Mouse (Mus musculus) lung, adult 2 months (tissue): ENCODE results near the gene Gm49388. TPM values are rescaled to one million over a fixed set of nuclear protein-coding genes. Genes with fewer than 3 reads are reported as not detected.

Experiments used
- DNase-seq: peaks from one replicate; pipeline ENCODE4 v3.0.0; 2022
- H3K4me1 ChIP-seq: fragments of 200-500 bp; 2 replicates; pipeline ENCODE4 v1.6.1; 2011; ENCODE audit warnings: low read length; ENCODE audit not compliant: control insufficient read depth, insufficient read depth
- H3K4me3 ChIP-seq: fragments of 200-500 bp; replicated peaks from 2 replicates; pipeline ENCODE3; 2011; ENCODE audit warnings: low read depth, mild to moderate bottlenecking, control low read depth, low read length; ENCODE audit errors: extremely low read depth
- CTCF ChIP-seq: fragments of 200-500 bp; IDR thresholded peaks from 2 replicates; pipeline ENCODE4 v1.5.1; 2011; ENCODE audit warnings: mild to moderate bottlenecking, low read length, control low read depth; ENCODE audit not compliant: insufficient read depth
- POLR2A ChIP-seq: fragments of 200-500 bp; IDR thresholded peaks from 2 replicates; pipeline ENCODE4 v1.6.1; 2011; ENCODE audit warnings: low read depth, mild to moderate bottlenecking, control low read depth, low read length, borderline replicate concordance; ENCODE audit errors: extremely low read depth
- WGBS: fragments of 180-500 bp; shearing (Covaris S2); methylation state at CpG from one replicate; pipeline ENCODE4 v1.1.7; 2018; 5-methylcytosine and 5-hydroxymethylcytosine counted together
- polyA plus RNA-seq: library from polyadenylated mRNA; depleted of rRNA; stranded (reverse); fragments of >200 nt; gene quantifications from 2 replicates; pipeline ENCODE4 v1.2.3, GENCODE M21; 2012; rRNA removed

Gm49388 gene
- not detected in 2 replicates for polyA plus RNA-seq

DNA sequence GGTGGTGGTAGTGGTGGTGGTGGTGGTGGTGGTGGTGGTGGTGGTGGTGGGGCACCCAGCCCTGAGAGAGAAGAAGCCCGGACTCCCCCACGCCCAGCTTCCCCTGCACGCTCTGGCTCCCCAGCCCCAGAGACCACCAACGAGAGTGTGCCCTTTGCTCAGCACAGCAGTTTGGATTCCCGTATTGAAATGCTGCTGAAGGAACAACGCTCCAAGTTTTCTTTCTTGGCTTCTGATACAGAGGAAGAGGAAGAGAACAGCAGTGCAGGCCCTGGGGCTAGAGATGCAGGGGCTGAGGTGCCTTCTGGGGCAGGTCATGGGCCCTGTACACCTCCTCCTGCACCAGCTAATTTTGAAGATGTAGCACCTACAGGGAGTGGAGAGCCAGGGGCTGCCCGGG lies at the start of gene Gm49388:
TSS of gene Gm49388 (plus strand) at position 301 of the 400 bp plus-strand sequence.
- no peak for TF ChIP-seq POLR2A
- no peak for TF ChIP-seq CTCF
- Histone ChIP-seq H3K4me3 (no peak within 1 kb of the TSS), H3K4me1 (no peaks in the 10 kb centered on the region)
- no peak for DNase-seq
- 93% methylated on average over 7 of the region's 7 CpGs for WGBS

DNA sequence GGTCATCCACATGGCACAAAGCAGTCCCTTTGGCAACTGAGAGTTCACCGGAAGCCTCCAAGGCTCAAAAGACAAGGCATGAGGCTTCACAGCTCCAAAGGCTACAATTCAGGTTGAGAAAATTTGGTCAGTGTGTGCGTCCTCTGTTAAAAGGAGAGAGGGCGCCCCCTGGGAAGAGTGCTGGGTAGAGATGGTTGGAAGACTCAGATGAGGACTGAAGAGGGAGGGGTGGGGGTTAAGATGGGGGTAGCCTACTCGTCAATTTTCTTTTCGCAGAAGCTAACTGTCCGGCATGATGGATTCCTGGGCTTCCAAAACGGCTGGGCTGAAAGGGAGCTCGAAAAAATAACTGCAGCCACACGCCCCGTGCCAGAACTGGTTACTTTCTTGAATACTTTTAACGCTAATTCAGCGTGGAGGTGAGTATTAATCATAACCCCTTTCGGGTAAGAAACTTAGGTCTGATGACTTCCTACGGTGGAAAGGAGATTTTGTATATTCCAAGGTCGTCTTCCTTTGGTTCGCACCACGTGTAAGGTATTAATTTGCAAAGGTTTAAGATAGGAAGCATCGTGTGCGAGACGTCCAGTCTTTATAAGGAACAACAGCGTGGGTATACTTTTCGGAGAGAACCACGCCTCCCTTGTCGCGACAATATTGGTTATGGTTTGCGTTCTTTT lies 40.9 kb upstream of the Gm49388 start, which contains the start of gene Fbxl19:
TSS of gene Fbxl19 (plus strand) at position 178 of the 680 bp plus-strand sequence.
- WGBS = under 1% methylated on average over 26 of the region's 26 CpGs
- H3K4me3 ChIP-seq = peak within 1 kb of the TSS; percentile 68
- peak; percentile 58 for DNase-seq
- TF ChIP-seq POLR2A = no peak
- 0 out of 2 replicates have a peak, but pooled peaks have one; percentile 10 for TF ChIP-seq CTCF
- peaks cover 10% of the 10 kb centered on the region; the same call in 1 of the 2 replicates for H3K4me1 ChIP-seq

DNA sequence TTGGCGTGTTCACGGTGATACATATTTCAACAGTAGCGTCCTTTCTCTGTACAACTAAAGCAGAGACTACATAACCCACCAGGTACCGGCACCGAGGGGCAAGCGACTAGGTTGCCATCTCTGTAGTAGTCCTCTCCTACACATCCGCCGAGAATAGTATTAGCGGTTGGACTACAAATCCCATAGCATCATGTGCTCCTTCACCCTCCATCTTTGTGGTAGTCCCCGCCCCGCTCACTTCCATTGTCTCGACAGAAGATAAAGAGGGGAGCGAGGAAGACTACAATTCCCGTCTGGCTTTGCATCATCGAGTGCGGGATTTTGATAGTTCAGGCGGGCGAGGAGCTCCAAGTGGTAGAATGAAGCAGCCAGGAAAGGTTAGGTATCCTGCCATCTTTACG lies 40.2 kb upstream of the Gm49388 start:
- 0% methylated on average over 19 of the region's 19 CpGs for WGBS
- DNase-seq = peak; percentile 88
- TF ChIP-seq CTCF (no peak), POLR2A (peak; percentile 39; the same call in 1 of the 2 replicates)

DNA sequence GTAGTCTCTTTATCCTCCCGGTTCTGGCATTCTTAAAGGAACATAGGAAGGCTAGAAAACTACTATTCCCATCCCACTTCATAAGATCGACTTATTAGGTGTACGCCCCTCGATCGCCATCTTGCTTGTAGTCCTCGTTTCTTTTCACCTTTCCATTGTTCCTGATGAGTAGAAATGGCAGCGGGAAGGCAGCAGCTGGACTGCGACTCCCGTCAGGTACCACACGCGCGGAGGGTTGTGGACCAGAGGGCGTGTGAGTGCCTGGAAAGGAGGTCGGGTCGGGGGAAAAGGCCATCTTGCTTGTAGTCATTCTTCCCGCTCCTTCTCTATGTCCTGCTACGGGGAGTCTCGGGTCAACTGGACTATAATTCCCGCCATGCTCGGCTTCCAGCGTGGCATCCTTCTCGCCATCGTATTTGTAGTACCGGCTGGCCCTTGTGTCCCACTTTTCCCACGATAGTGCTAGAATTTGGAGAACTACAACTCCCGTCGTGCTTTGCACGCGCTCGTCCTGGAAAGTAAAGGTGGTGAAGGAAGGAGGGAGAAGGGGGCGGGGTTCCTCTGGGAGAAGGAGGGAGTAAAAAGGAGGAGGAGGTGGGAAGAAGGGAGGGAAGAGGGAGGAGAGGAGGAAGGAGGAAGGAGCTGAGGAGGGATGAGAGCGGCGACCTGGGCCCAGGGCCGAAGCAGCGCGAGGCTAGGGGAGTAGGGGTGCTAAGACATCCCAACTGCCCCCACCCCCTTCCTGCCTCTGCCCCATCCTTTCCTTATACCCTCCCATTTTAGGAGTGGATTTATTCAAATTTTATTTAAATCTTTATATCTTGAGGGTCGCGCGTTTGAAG lies 39.5 kb upstream of the Gm49388 start:
- Histone ChIP-seq H3K4me1 (peaks cover 10% of the 10 kb centered on the region; the same call in 1 of the 2 replicates), H3K4me3 (peak overlapping the region; percentile 68)
- no peak for TF ChIP-seq CTCF
- TF ChIP-seq POLR2A = peak; percentile 81; the same call in 1 of the 2 replicates
- peak; percentile 92 for DNase-seq
- WGBS = under 1% methylated on average over 39 of the region's 39 CpGs

More for the DNA sequence above, 40.2 kb upstream of the Gm49388 start:
- Histone ChIP-seq H3K4me1 (peaks cover 10% of the 10 kb centered on the region; the same call in 1 of the 2 replicates), H3K4me3 (peak overlapping the region; percentile 68)

DNA sequence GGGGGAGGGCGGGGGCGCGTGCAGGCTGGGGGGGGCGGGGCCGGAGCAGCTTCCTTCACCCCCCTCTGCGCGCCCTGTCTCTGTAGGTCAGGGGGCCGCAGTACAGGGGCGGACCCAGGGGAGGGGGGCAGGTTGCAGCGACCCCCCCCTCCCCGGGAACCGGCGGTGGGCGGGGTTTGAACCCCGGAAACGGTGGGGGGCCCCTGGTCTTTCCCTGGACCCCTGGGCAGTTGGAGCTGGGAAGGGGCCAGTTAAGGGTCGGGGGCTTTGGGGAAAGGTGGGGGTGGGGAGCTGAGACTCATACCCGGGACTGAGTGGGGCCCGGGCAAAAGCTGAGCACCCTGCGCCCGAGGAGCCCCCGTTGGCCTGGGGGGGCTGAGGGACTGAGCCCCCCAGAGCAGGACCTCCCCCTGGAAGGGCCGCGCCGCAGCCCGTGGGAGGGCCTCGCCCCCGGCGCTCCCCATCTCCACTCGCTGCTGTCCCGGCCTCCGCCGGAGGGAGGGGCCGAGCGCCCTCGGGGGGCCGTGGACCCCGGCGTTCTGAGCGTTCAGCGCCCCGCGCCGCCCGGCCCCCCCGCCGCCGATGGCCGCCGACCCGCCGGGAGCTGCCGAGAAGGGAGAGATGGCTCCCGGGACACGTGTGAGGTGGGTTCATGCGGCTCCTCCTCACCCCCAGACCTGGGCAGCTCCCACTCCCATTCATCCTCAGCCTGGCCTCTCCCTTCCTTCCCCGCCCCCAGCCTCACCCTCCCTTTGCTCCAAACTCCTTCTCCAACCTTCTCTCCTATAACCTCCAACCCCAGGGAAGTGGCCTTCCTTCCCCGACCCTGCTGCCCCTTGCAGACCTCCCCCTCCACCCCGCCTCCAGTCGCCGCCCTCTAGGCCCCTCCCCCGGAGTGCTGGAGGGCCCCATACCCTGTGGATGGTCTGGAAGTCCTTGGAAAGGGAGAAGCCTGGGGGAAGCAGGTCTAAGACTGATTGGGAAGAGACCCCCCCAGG lies 38.6 kb upstream of the Gm49388 start:
- peak overlapping the region; percentile 26 for H3K4me3 ChIP-seq
- H3K4me1 ChIP-seq = peaks cover 10% of the 10 kb centered on the region; the same call in 1 of the 2 replicates
- TF ChIP-seq CTCF (no peak), POLR2A (no peak)
- WGBS = 3% methylated on average over 38 of the region's 62 CpGs
- no peak for DNase-seq

DNA sequence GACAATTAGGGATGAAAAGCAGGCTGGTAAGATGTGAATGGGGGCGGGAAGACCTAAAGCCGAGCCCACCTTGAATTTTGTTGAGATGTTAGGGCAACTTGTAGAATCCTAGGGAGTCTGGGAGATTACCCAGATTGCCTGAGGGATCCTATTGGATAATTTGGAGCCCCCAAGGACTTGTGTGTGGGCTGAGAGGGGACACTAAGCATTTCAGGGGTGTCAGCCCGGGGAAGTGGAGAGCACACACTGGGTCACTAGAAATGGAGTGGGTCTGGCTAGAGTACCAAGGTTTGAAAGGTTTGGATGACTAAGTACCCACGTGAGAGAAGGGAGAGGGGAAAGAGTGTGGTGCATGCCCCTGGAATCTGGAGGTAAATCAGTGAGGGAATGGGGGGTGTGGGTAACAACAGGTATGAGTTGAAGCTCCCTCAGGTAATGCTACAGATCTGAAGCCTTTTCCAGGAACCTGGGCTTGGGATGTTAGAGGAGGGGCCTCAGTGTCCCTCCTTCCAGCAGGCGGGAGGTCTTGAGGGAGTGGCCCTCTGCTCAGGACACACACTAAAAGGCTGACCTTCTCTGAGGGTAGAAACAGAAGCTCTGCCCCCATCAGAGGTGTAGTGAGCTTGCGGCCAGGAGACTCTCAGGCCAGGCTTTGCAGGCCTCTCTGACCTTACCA lies 37.7 kb upstream of the Gm49388 start:
- no peak for DNase-seq
- no peak for TF ChIP-seq POLR2A
- TF ChIP-seq CTCF = no peak
- 61% methylated on average over 6 of the region's 6 CpGs for WGBS
- Histone ChIP-seq H3K4me3 (no peak overlapping the region), H3K4me1 (peaks cover 10% of the 10 kb centered on the region; the same call in 1 of the 2 replicates)

DNA sequence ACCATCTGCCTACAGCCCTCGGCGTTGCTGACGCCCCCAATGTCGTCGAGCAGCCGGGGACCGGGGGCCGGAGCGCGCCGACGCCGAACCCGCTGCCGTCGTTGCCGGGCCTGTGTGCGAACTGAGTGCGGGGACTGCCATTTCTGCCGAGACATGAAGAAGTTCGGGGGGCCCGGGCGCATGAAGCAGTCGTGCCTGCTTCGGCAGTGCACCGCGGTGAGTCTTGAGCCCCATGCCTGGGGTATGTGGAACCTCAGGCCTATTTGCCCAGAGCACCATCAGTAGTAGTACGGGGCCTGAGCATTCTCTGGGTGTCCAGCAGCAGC lies 37.2 kb upstream of the Gm49388 start:
- WGBS = 94% methylated on average over 28 of the region's 28 CpGs
- Histone ChIP-seq H3K4me3 (no peak overlapping the region), H3K4me1 (peaks cover 10% of the 10 kb centered on the region; the same call in 1 of the 2 replicates)
- no peak for DNase-seq
- no peak for TF ChIP-seq POLR2A
- no peak for TF ChIP-seq CTCF

DNA sequence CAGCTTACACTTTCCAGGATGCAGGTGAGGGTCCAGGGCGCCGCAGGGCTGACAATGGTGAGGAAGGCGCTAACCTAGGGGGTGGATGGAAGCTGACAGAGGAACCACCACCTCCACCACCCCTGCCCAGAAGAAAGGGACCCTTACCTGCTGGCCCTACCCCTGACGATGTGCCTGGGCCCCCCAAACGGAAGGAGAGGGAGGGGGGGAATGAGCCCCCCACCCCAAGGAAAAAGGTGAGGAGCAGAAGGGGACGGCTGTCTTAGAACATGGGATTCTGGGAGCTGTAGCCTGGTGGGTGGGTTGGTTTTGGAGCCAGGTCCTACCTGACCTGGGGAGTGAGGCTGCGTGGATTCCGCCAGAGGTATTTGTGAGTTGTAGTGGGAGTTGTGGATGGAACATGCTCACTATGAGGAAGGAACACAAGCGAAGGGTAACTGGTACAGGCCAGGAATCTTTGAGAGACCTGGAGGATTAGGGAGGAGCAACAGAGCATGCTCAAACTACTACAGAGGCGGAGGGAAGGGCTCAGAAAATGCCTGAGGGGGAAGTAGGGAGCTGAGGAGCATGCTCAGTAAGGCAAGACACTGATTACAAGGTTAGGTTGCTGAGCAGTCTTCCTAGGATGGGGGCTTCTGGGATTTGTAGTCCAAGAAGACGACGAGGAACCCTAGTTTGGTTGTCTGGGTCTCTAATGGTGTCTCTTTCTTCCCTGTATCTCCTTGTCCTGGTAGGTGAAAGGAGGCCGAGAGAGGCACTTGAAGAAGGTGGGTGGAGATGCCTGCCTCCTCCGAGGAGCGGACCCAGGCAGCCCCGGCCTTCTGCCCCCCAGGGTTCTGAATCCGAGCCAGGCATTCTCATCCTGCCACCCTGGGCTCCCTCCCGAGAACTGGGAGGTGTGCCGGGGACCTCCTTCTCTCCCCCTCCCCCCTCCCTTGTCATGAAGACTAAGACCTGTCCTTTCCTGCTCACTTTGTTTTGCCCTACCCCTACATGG lies 35.0 kb upstream of the Gm49388 start:
- Histone ChIP-seq H3K4me1 (peaks cover 2% of the 10 kb centered on the region; the same call in 1 of the 2 replicates), H3K4me3 (no peak overlapping the region)
- no peak for DNase-seq
- WGBS = 79% methylated on average over 19 of the region's 19 CpGs
- TF ChIP-seq POLR2A = no peak
- TF ChIP-seq CTCF = no peak
